Mouse (Mus musculus) spleen, embryonic (tissue): ENCODE data around the gene Uqcrq.

ENCODE experiments used
- CTCF ChIA-PET: fragments of 350-600 bp; sonication (Branson Sonifier 250); formaldehyde crosslinking; loops from one replicate; lab custom pipeline; 2022; lab: Charles Lee

The Uqcrq gene

GRCm38 (mm10) chr11:53430670-53431346 is at the start of gene Uqcrq, which contains the start of gene Gdf9:
Gene Uqcrq, minus strand, starts transcription at chr11:53430831.
Gene Gdf9, plus strand, starts transcription at chr11:53431023.
- CTCF ChIA-PET: interaction anchor here (0.6 to 1.3 kb wide), 2 partner anchors 11 to 129 kb away, joined by 3 read pairs; no protein-coding TSS in a partner anchor

- CTCF ChIA-PET: no interaction called here
Measured at GRCm38 (mm10) chr11:53479783-53480301, 49.2 kb upstream of the Uqcrq start, which contains the start of the genes Gm9945 and Sowaha. Gene Gm9945, plus strand, starts transcription at chr11:53480166. Gene Sowaha, minus strand, starts transcription at chr11:53480274.

- CTCF ChIA-PET: no interaction called here
Measured at GRCm38 (mm10) chr11:53479171-53479782, 48.6 kb upstream of the Uqcrq start.

GRCm38 (mm10) chr11:53478383-53479170 is 47.9 kb upstream of the Uqcrq start:
- CTCF ChIA-PET: no interaction called here

GRCm38 (mm10) chr11:53477833-53478232 is 47.2 kb upstream of the Uqcrq start:
- CTCF ChIA-PET: no interaction called here

- CTCF ChIA-PET: interaction anchor here (0.6 kb wide), 1 partner anchor 1259 kb away, joined by 3 read pairs; no protein-coding TSS in a partner anchor
Measured at GRCm38 (mm10) chr11:53475620-53476019, 45.0 kb upstream of the Uqcrq start.

- CTCF ChIA-PET: no interaction called here
Measured at GRCm38 (mm10) chr11:53472709-53473108, 42.1 kb upstream of the Uqcrq start.

GRCm38 (mm10) chr11:53469968-53470695 is 39.5 kb upstream of the Uqcrq start, which contains the start of gene Gm9837:
Gene Gm9837, minus strand, starts transcription at chr11:53470479.
- CTCF ChIA-PET: interaction anchor here (0.6 to 0.7 kb wide), 3 partner anchors 76 to 1609 kb away, joined by 3 to 4 read pairs (median 3); no protein-coding TSS in a partner anchor

GRCm38 (mm10) chr11:53469294-53469967 is 38.8 kb upstream of the Uqcrq start:
- CTCF ChIA-PET: interaction anchor here (0.7 kb wide), 1 partner anchor 1609 kb away, joined by 4 read pairs; no protein-coding TSS in a partner anchor

- CTCF ChIA-PET: no interaction called here
Measured at GRCm38 (mm10) chr11:53466231-53466971, 35.8 kb upstream of the Uqcrq start.

- CTCF ChIA-PET: no interaction called here
Measured at GRCm38 (mm10) chr11:53463551-53464424, 33.2 kb upstream of the Uqcrq start.

- CTCF ChIA-PET: interaction anchor here (0.7 kb wide), 1 partner anchor 477 kb away, joined by 4 read pairs; no protein-coding TSS in a partner anchor
Measured at GRCm38 (mm10) chr11:53461727-53462126, 31.1 kb upstream of the Uqcrq start.

- CTCF ChIA-PET: no interaction called here
Measured at GRCm38 (mm10) chr11:53460192-53460591, 29.6 kb upstream of the Uqcrq start.

GRCm38 (mm10) chr11:53458996-53459395 is 28.4 kb upstream of the Uqcrq start:
- CTCF ChIA-PET: no interaction called here

- CTCF ChIA-PET: no interaction called here
Measured at GRCm38 (mm10) chr11:53457372-53457954, 26.8 kb upstream of the Uqcrq start.

- CTCF ChIA-PET: interaction anchor here (0.6 kb wide), 1 partner anchor 11 kb away, joined by 14 read pairs; no protein-coding TSS in a partner anchor
Measured at GRCm38 (mm10) chr11:53456474-53457371, 26.1 kb upstream of the Uqcrq start, which contains the start of the genes Gm10447 and Shroom1. Gene Gm10447, minus strand, starts transcription at chr11:53457110. Gene Shroom1, plus strand, starts transcription at chr11:53457205.

GRCm38 (mm10) chr11:53453031-53453430 is 22.4 kb upstream of the Uqcrq start:
- CTCF ChIA-PET: no interaction called here
